26 mouse cellular contexts compared by ENCODE assay signal in genomic region chr9:88092561-88092960, GRCm38 (mm10).
DNase-seq lines count a peak whose midpoint lies in the region; ATAC-seq and TF ChIP-seq lines count a peak whose summit lies in the region.
"Had no signal": no experiment of that assay in that cellular context is flagged by ENCODE, and none has a peak within 500 bp of the region (broad histone marks: within the 10 kb centered on the region; RNA-seq: fewer than 3 reads in every experiment).

No protein-coding gene starts in this region.

- no peak for DNase-seq in heart, postnatal 14 days
- DNase-seq in 3T3-L1 (ENCODE audit: low read depth, low spot score) (peak; percentile 82), NIH3T3 (ENCODE audit: low read depth) (peak; percentile 52)
- DNase-seq in right cerebral cortex, postnatal 10 days (ENCODE audit: low spot score in 2 of 2): no peak
- DNase-seq: adrenal gland, postnatal 10 days; cerebellum, adult 11-12 months; cerebellum, adult 8-10 months; cerebellum, postnatal 10 days; cerebellum, postnatal 36 days; embryo, embryonic 11 days; forebrain, postnatal 0 days; gastrocnemius, adult 2 months; gastrocnemius, postnatal 14 days; heart, postnatal 36 days; kidney, adult 18-20 months had no signal

- no peaks in the 10 kb centered on the region for H3K9me3 ChIP-seq in heart, embryonic 15.5 days (replicated peaks)
- H3K9me3 ChIP-seq: embryonic facial prominence, embryonic 10.5 days; embryonic facial prominence, embryonic 13.5 days had no signal

- no peak for ATAC-seq in heart, embryonic 15.5 days (replicated peaks; ENCODE audit: insufficient number of reproducible peaks, insufficient read depth, low FRiP score, low read depth)
- ATAC-seq in erythroid progenitor cell, adult 5-6 weeks (replicated peaks; ENCODE audit: low FRiP score, poor library complexity, severe bottlenecking): no peak
- ATAC-seq: forebrain, embryonic 14.5 days; forebrain, postnatal 0 days; hindbrain, postnatal 0 days; inflammation-experienced regulatory T-cells, adult 6 months; intestine, embryonic 16.5 days had no signal

- no peak overlapping the region for H3K9ac ChIP-seq in heart, embryonic 15.5 days
- H3K9ac ChIP-seq: embryonic facial prominence, embryonic 13.5 days; forebrain, postnatal 0 days; hindbrain, embryonic 14.5 days had no signal

- intact Hi-C loops in heart, postnatal 14 days (cut with DNase I): no loop called here

- 50% methylated on average over 4 of the region's 4 CpGs for WGBS in heart, embryonic 15.5 days

- H3K27ac ChIP-seq in heart, embryonic 15.5 days: peak overlapping the region; percentile 49; the same call in 1 of the 2 replicates
- H3K27ac ChIP-seq: embryonic facial prominence, embryonic 10.5 days; embryonic facial prominence, embryonic 13.5 days; hindbrain, embryonic 14.5 days; hindbrain, postnatal 0 days had no signal

- no peak overlapping the region for H3ac ChIP-seq in myocyte (ENCODE audit: control insufficient read depth, insufficient read length)

- no peaks in the 10 kb centered on the region for H3K79me2 ChIP-seq in myocyte (ENCODE audit: control insufficient read depth, insufficient read depth)

- no peak overlapping the region for H3K4me2 ChIP-seq in heart, embryonic 15.5 days
- H3K4me2 ChIP-seq in myocyte (ENCODE audit: low read depth): peak overlapping the region; percentile 52
- H3K4me2 ChIP-seq: embryonic facial prominence, embryonic 13.5 days; hindbrain, embryonic 14.5 days had no signal

- TF ChIP-seq POLR2A in myocyte (IDR thresholded peaks at IDR 0.05; ENCODE audit: insufficient read length, low read depth): no peak

- H3K36me3 ChIP-seq in heart, embryonic 15.5 days: no peaks in the 10 kb centered on the region
- no peaks in the 10 kb centered on the region for H3K36me3 ChIP-seq in myocyte (ENCODE audit: control insufficient read depth, insufficient read depth)
- H3K36me3 ChIP-seq: embryonic facial prominence, embryonic 10.5 days; embryonic facial prominence, embryonic 13.5 days had no signal

- no peak overlapping the region for H3K4me3 ChIP-seq in heart, embryonic 15.5 days
- H3K4me3 ChIP-seq in myocyte: no peak overlapping the region
- H3K4me3 ChIP-seq: embryonic facial prominence, embryonic 10.5 days; embryonic facial prominence, embryonic 13.5 days; gastrocnemius, adult 2 months had no signal

- H3K27me3 ChIP-seq in heart, embryonic 15.5 days: 0 out of 2 replicates have a peak, but pooled peaks cover 2% of the 10 kb centered on the region
- no peaks in the 10 kb centered on the region for H3K27me3 ChIP-seq in myocyte (ENCODE audit: control insufficient read depth, insufficient read depth, insufficient read length)
- H3K27me3 ChIP-seq: embryonic facial prominence, embryonic 13.5 days; Patski had no signal

- H3K4me1 ChIP-seq in heart, embryonic 15.5 days (replicated peaks): no peaks in the 10 kb centered on the region
- H3K4me1 ChIP-seq: embryonic facial prominence, embryonic 10.5 days; embryonic facial prominence, embryonic 13.5 days had no signal

TF ChIP-seq in myocyte, 11 proteins besides CTCF, POLR2A, EP300 and RAD21:
- TF ChIP-seq CEBPB (IDR thresholded peaks at IDR 0.05; ENCODE audit: insufficient read depth, poor library complexity, severe bottlenecking) (peak; percentile 80), E2F4 (IDR thresholded peaks at IDR 0.05; ENCODE audit: insufficient read depth) (no peak), MYOD1 (IDR thresholded peaks at IDR 0.05; ENCODE audit: control insufficient read depth in 1 of 3, insufficient read length in 2 of 3, low read depth in 2 of 3) (no peak)

Comparison
In these comparisons a context has a peak if more than half of its experiments do, and no peak if none do; other contexts are left out.
1. DNase-seq: peak in 3T3-L1 (single experiment) and NIH3T3 (single experiment); none in heart, postnatal 14 days (0 of 2) and right cerebral cortex, postnatal 10 days (0 of 2).